Mouse (Mus musculus): ENCODE measurements around the gene Ddx24.

DNA sequence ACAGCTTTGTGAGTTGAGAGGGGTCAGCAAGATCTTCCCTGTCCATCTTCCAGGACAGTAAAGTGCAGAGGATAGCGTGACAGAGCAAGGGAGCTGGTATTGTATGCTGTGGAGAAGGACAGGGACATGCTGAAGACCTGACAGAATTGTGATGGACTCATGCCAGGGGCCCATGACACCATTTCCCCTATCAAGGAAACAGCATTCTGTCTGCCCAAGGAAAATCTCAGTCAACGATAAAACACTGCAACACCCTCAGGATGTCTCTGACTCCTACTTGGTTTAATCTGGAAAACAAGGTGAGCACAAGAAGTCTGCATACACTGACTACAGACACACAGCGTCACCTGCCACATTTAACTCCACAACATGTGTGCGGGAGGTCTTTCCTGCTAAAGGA lies 17.9 kb downstream of the Ddx24 start, which contains the start of gene 9330161L09Rik:
- TF ChIP-seq ZNF384 (IDR thresholded peaks at IDR 0.05; ENCODE audit: low read depth, low read length) (no peak), HCFC1 (IDR thresholded peaks at IDR 0.05; ENCODE audit: borderline replicate concordance, insufficient read depth, low read length) (no peak), CHD2 (IDR thresholded peaks at IDR 0.05; ENCODE audit: low read depth, low read length) (no peak), ZC3H11A (IDR thresholded peaks at IDR 0.05; ENCODE audit: borderline replicate concordance, low read depth, low read length) (no peak)

Data from ES-E14 (cell line).